Mouse (Mus musculus): ENCODE data around the gene Nuf2. TPM values are rescaled to one million over a fixed set of nuclear protein-coding genes. Genes with fewer than 3 reads are reported as not detected.

Nuf2 gene
- polyA plus RNA-seq, 1 experiment from 2014 or later = 48.2 TPM

DNA sequence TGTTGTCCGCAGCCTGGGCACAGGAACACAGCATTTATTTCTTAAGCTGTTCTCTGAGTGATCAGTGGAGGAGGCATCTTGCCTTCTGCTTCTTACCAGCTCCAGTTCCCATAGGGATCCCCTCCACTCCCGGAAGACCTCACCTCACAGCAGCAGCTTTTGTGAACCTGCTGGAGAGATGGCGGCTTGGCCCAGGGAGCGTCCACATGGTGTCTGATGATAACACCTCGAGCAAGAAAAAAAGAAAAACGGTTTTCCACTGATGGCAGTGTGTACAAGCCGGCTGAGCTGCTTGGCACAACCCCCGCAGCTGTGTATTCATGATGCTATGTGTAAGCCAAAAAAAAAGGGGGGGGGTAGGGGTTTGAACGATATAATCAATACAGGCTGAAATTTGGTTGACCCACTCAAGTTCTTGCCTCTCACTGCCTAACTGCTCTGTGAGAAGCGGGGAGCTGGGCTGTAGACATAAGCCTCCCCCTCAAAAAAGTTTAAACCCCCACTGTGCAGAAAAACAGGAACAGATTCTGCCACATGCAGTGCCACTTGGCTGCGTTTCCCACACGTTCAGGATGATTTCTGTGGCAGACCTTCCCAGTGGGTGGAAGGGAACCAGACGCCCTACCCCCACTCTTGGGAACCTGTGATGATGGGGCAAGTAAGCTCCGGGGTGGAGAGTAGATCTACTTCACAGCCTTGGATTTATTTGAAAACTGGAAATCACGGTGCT is 68.7 kb downstream of the Nuf2 start:
- no peaks in the 10 kb centered on the region for H3K36me3 ChIP-seq
- no peak overlapping the region for H3K4me2 ChIP-seq
- DNase-seq (no peak), ATAC-seq (ENCODE audit: low read depth) (no peak)
- no peak overlapping the region for H3K27ac ChIP-seq
- no peak overlapping the region for H3K4me3 ChIP-seq (replicated peaks)
- H3K27me3 ChIP-seq = no peaks in the 10 kb centered on the region
- 59% methylated on average over 15 of the region's 15 CpGs for WGBS (ENCODE audit: insufficient replicate concordance)
- no peak overlapping the region for H3K9ac ChIP-seq
- H3K9me3 ChIP-seq (replicated peaks) = no peaks in the 10 kb centered on the region
- no peaks in the 10 kb centered on the region for H3K4me1 ChIP-seq (replicated peaks)

DNA sequence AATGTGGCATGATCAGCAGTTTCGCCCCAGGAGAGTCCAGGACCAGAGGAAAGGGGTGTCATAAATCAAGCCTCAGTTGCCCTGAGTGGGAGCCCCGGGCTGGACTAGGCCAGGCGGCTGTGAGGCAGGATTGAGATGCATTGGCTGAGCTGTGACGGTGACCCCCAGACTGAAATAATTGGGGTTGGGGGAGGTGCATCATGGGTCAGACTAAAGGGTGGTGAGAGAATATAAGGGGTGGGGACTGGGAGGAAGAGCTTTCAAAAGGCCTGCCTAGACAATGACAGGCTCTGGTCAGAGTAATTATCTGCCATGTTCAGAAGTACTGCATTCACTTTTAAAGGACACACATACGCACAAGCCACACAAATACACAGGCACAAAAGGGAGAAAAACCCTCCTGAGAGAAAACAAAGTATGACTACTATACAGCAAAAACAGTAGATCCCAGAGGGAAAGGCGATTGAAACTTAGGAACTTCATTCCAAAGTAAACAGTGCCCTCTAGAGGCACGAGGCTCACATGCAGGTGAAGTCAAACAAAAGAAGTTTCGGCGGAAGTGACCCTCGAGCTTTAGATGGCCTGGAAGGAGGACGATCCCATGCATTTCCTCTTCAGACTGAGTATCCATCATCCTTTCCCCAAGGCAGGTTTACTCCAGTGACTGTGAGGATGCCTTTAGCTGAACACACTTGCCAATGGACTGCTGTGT is 72.0 kb downstream of the Nuf2 start:
- no peaks in the 10 kb centered on the region for H3K9me3 ChIP-seq (replicated peaks)
- no peak overlapping the region for H3K9ac ChIP-seq
- ATAC-seq (ENCODE audit: low read depth) (no peak), DNase-seq (peak; percentile 6)
- H3K4me3 ChIP-seq (replicated peaks) = no peak overlapping the region
- no peaks in the 10 kb centered on the region for H3K4me1 ChIP-seq (replicated peaks)
- 29% methylated on average over 11 of the region's 11 CpGs for WGBS (ENCODE audit: insufficient replicate concordance)
- no peaks in the 10 kb centered on the region for H3K36me3 ChIP-seq
- no peak overlapping the region for H3K4me2 ChIP-seq
- H3K27me3 ChIP-seq = no peaks in the 10 kb centered on the region
- no peak overlapping the region for H3K27ac ChIP-seq

Other genes with a start within 250 kb of the Nuf2 start
- 0.23 and 0.41 TPM in 2 replicates for gene Rgs5, start 124.0 kb upstream of the Nuf2 start, polyA plus RNA-seq (2015; fragmentation: Nextera tagmentation; extraction: Ambion mirVana)
- gene Rgs4, start 216.2 kb upstream of the Nuf2 start, polyA plus RNA-seq (2015; fragmentation: Nextera tagmentation; extraction: Ambion mirVana) = 0.21 and 0.41 TPM in 2 replicates

Measured in liver, embryonic 13.5 days (tissue).